Mouse (Mus musculus): ENCODE data around the gene Alox12. TPM values are rescaled to one million over a fixed set of nuclear protein-coding genes. Genes with fewer than 3 reads are reported as not detected.
A peak's percentile ranks its signal among the peaks of the same experiment; 100 is the strongest.

Gene Alox12
- total and polyA plus RNA-seq, 3 experiments: 0.02 to 0.11 TPM; not detected in 1

DNA sequence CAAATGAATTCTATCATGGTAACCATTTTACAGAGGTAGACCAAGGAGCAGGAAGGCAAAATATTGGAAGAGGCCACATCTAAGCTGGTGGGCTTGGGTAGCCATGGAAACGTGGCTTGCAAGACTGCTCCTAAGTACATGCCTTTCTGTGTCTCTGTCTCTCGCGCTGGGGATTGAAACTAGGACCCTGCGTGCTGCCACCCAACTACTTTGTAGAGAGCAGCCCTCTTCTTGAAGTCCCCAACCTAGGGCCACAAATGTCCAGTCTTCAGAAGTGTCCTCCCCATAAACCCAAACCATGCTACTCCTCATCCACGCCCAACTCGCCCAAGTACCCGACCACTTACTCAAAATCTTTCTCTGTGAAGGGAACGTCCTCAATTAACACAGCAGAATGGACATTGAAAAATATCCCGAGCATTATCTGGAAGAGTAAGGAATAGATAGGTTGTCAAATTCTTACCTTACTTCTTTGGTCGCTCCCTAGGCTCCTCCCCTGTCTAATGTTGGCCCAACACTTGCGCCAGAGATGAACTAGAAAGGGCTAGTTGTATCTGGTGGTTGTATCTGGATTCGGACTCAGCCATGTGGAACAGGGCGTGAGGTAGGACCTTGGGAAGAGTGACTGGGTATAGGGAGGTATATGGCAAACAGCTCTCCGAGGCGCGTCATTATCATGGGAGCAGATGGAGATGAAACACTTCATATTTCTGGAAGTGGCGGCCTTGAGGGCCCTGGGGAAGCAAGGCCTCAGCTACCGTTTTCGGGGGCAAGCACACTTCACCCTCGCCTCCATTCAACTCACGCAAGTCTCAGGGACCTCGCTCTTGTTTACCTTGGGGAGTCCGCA lies 16.3 kb downstream of the Alox12 start:
- Histone ChIP-seq H3K9me3 (replicated peaks) (no peaks in the 10 kb centered on the region), H3K4me3 (ENCODE audit: low read depth, low read length) (peak overlapping the region; percentile 90), H3K36me3 (replicated peaks) (peaks cover 34% of the 10 kb centered on the region), H3K4me1 (ENCODE audit: insufficient read depth, low read depth, low read length) (peaks cover 64% of the 10 kb centered on the region), H3K27me3 (ENCODE audit: insufficient read depth, low read length) (peaks cover 6% of the 10 kb centered on the region; the same call in 1 of the 2 replicates)
- DNase-seq (ENCODE audit: low spot score) (no peak), ATAC-seq (ENCODE audit: extremely low read depth, insufficient number of reproducible peaks, low FRiP score, poor library complexity, severe bottlenecking) (no peak)
- TF ChIP-seq GATA2 (IDR thresholded peaks at IDR 0.05; ENCODE audit: borderline replicate concordance, low read depth, low read length): no peak
- no peak for TF ChIP-seq TAL1 (conservative IDR thresholded peaks at IDR 0.05; ENCODE audit: low read depth, low read length)
- no peak for TF ChIP-seq GATA1 (IDR thresholded peaks at IDR 0.05; ENCODE audit: borderline replicate concordance, low read length)
- no peak for TF ChIP-seq CTCF (IDR thresholded peaks at IDR 0.05; ENCODE audit: low read depth, low read length)
- TF ChIP-seq POLR2AphosphoS5 (IDR thresholded peaks at IDR 0.05; ENCODE audit: insufficient replicate concordance, low read depth, low read length): no peak

DNA sequence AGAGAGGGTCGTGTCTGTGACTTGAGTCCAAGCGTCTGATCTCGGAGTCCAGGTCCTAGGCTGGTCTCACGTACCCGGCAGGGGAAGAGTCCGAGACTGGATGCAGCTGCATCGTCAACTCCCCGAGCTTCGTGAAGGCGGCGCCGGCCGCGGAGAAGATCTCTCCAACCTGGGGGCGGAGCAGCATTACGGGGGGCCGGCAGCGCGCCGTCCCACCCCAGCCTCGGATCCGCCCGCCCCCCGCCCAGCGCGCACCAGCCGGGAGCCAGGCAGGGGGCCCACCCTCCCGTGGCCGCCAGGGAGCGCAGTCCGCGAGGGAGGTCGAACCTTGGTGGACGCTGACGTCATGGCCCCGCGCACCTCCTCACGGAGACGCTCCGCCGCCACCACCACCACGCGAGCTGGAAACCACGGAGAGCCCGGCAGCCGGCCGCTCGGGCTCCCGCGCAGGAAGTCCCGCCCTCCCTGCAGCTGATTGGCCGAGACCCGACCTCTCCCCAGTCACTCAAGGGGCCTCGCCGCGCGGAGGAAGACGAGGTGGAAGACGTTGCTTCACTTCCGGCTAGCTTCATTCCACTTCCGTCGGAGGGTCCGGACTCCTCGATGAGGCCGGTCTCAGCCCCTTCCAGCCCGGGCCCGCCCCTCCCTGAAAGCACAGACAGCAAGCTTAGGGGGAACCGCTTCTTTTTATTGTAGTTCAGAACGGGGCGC lies 17.5 kb downstream of the Alox12 start, which contains the start of gene 0610010K14Rik:
Gene 0610010K14Rik, minus strand, starts transcription at position 458 of the 711 bp plus-strand sequence.
- no peaks in the 10 kb centered on the region for H3K9me3 ChIP-seq (replicated peaks)
- DNase-seq (ENCODE audit: low spot score): peak; percentile 99
- peak; percentile 82 for ATAC-seq (ENCODE audit: extremely low read depth, insufficient number of reproducible peaks, low FRiP score, poor library complexity, severe bottlenecking)
- TF ChIP-seq GATA2 (IDR thresholded peaks at IDR 0.05; ENCODE audit: borderline replicate concordance, low read depth, low read length) (no peak), TAL1 (conservative IDR thresholded peaks at IDR 0.05; ENCODE audit: low read depth, low read length) (no peak), CTCF (IDR thresholded peaks at IDR 0.05; ENCODE audit: low read depth, low read length) (no peak), GATA1 (IDR thresholded peaks at IDR 0.05; ENCODE audit: borderline replicate concordance, low read length) (no peak), POLR2AphosphoS5 (IDR thresholded peaks at IDR 0.05; ENCODE audit: insufficient replicate concordance, low read depth, low read length) (no peak)
- peak within 1 kb of the TSS; percentile 90 for H3K4me3 ChIP-seq (ENCODE audit: low read depth, low read length)
- H3K36me3 ChIP-seq (replicated peaks): peaks cover 34% of the 10 kb centered on the region
- peaks cover 3% of the 10 kb centered on the region; the same call in 1 of the 2 replicates for H3K27me3 ChIP-seq (ENCODE audit: insufficient read depth, low read length)
- H3K4me1 ChIP-seq (ENCODE audit: insufficient read depth, low read depth, low read length): peaks cover 71% of the 10 kb centered on the region

DNA sequence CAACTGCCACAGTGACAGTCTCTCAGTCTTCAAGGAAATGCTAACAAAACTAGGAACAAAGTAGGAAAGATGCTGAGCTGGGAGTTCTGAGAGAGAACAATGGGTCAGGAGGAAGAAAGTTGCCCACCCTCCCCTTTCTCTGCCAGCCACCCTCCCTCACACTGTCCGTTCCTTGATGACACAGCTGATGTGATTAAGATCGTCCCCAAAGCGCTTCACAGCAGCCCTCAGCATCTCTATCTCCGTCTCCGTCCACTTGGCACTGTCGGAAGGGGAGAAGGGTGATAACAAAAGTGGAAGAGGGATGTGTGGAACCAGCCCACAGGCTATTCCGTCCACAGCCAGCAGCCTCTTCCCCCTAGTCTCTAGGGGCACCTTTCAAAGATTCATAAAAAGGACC lies 18.4 kb downstream of the Alox12 start:
- no peaks in the 10 kb centered on the region for H3K27me3 ChIP-seq (ENCODE audit: insufficient read depth, low read length)
- peaks cover 75% of the 10 kb centered on the region for H3K4me1 ChIP-seq (ENCODE audit: insufficient read depth, low read depth, low read length)
- DNase-seq (ENCODE audit: low spot score): no peak
- TF ChIP-seq TAL1 (conservative IDR thresholded peaks at IDR 0.05; ENCODE audit: low read depth, low read length) (no peak), GATA2 (IDR thresholded peaks at IDR 0.05; ENCODE audit: borderline replicate concordance, low read depth, low read length) (no peak), GATA1 (IDR thresholded peaks at IDR 0.05; ENCODE audit: borderline replicate concordance, low read length) (no peak), CTCF (IDR thresholded peaks at IDR 0.05; ENCODE audit: low read depth, low read length) (no peak), POLR2AphosphoS5 (IDR thresholded peaks at IDR 0.05; ENCODE audit: insufficient replicate concordance, low read depth, low read length) (no peak)
- peak overlapping the region; percentile 90; the same call in 1 of the 2 replicates for H3K4me3 ChIP-seq (ENCODE audit: low read depth, low read length)
- no peaks in the 10 kb centered on the region for H3K9me3 ChIP-seq (replicated peaks)
- H3K36me3 ChIP-seq (replicated peaks): peaks cover 34% of the 10 kb centered on the region
- no peak for ATAC-seq (ENCODE audit: extremely low read depth, insufficient number of reproducible peaks, low FRiP score, poor library complexity, severe bottlenecking)

DNA sequence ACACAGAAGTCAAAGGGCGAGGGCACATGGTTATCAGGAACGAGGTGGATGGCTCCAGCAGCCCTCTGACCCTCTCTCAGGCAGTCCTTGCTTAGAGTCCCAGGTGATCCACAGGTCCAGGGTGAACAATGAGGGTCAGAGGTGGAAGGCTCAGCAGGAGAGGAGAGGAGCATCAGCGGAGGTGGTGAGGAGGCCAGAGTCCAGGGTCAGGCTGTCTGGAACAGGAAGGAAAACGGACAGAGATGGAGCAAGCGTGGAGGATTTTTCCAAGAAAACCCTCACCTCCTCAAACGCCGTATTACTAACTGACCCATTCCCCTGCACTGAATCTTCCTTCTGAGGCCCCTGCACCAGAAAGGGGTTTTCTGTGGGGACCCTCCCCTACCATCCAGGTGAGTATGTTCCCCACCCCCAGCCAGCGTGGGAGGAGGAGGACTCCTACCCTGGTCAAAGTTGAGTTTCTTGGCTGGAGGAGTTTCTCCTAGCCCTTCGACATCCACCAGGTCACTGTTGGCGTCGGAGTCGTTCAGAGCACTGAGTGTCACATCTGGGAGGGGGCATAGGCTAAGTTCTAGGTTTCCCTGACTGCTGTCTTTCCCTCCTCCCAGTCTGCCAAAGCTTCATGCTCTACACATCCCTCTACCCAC lies 19.8 kb downstream of the Alox12 start:
- no peak for TF ChIP-seq TAL1 (conservative IDR thresholded peaks at IDR 0.05; ENCODE audit: low read depth, low read length)
- no peak for TF ChIP-seq CTCF (IDR thresholded peaks at IDR 0.05; ENCODE audit: low read depth, low read length)
- TF ChIP-seq GATA1 (IDR thresholded peaks at IDR 0.05; ENCODE audit: borderline replicate concordance, low read length): no peak
- no peak for TF ChIP-seq POLR2AphosphoS5 (IDR thresholded peaks at IDR 0.05; ENCODE audit: insufficient replicate concordance, low read depth, low read length)
- TF ChIP-seq GATA2 (IDR thresholded peaks at IDR 0.05; ENCODE audit: borderline replicate concordance, low read depth, low read length): no peak

DNA sequence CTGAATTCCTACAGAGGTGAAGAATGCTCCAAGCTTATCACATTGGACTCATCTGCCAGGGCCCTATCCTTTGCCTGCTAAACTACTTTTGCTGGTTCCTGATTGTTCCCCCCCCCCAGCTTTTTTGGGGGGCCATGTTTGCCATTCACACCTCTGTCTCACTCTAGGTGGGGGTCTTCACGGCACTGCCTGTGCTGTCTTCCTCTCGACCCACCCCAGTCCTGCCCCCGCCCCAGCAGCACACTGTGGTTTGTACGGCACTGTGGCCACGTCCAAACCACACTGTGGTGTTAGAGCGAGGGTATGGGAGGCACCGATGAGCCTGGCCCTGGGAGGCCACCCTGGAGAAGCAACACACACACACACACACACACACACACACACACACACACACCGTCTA lies 20.7 kb downstream of the Alox12 start:
- Histone ChIP-seq H3K4me3 (ENCODE audit: low read depth, low read length) (no peak overlapping the region), H3K36me3 (replicated peaks) (peaks cover 34% of the 10 kb centered on the region), H3K27me3 (ENCODE audit: insufficient read depth, low read length) (peaks cover 9% of the 10 kb centered on the region), H3K9me3 (replicated peaks) (no peaks in the 10 kb centered on the region), H3K4me1 (ENCODE audit: insufficient read depth, low read depth, low read length) (peaks cover 77% of the 10 kb centered on the region)
- no peak for TF ChIP-seq TAL1 (conservative IDR thresholded peaks at IDR 0.05; ENCODE audit: low read depth, low read length)
- TF ChIP-seq CTCF (IDR thresholded peaks at IDR 0.05; ENCODE audit: low read depth, low read length): no peak
- TF ChIP-seq GATA1 (IDR thresholded peaks at IDR 0.05; ENCODE audit: borderline replicate concordance, low read length): no peak
- ATAC-seq (ENCODE audit: extremely low read depth, insufficient number of reproducible peaks, low FRiP score, poor library complexity, severe bottlenecking): no peak
- no peak for DNase-seq (ENCODE audit: low spot score)

More for the DNA sequence above, 19.8 kb downstream of the Alox12 start:
- no peak for ATAC-seq (ENCODE audit: extremely low read depth, insufficient number of reproducible peaks, low FRiP score, poor library complexity, severe bottlenecking)
- H3K9me3 ChIP-seq (replicated peaks): no peaks in the 10 kb centered on the region
- H3K4me1 ChIP-seq (ENCODE audit: insufficient read depth, low read depth, low read length): peaks cover 74% of the 10 kb centered on the region
- H3K4me3 ChIP-seq (ENCODE audit: low read depth, low read length): no peak overlapping the region
- peaks cover under 1% of the 10 kb centered on the region; the same call in 1 of the 2 replicates for H3K27me3 ChIP-seq (ENCODE audit: insufficient read depth, low read length)
- no peak for DNase-seq (ENCODE audit: low spot score)
- peaks cover 34% of the 10 kb centered on the region for H3K36me3 ChIP-seq (replicated peaks)

All from G1E (cell line).